Mouse (Mus musculus) adrenal gland, adult (tissue): ENCODE data around the gene Barx1.
A peak's percentile ranks its signal among the peaks of the same experiment; 100 is the strongest.

Experiments used
- DNase-seq, 2 experiments: peaks; one replicate each; pipeline ENCODE4 v3.0.0; 2022 to 2023; ENCODE audit warnings: low spot score in 1 of 2; ENCODE audit not compliant: inconsistent age in 2 of 2

Barx1 gene

GRCm38 (mm10) chr13:48706385-48706951 lies 43.7 kb downstream of the Barx1 start:
- DNase-seq: no peak

- DNase-seq: no peak
Measured at GRCm38 (mm10) chr13:48712675-48713074, 49.9 kb downstream of the Barx1 start.

- DNase-seq: peak in 1 of 2 experiments; percentile 24
Measured at GRCm38 (mm10) chr13:48716075-48716474, 53.3 kb downstream of the Barx1 start.
